Mouse (Mus musculus) activated CD4-positive, CD25-positive, alpha-beta regulatory T cell (primary cell): Measurements from ENCODE around the gene Gm21761. TPM values are rescaled to one million over a fixed set of nuclear protein-coding genes. Genes with fewer than 3 reads are reported as not detected.

Experiments used
- polyA plus RNA-seq, 2 experiments: library from polyadenylated mRNA; unstranded; fragments of 100-300 nt; shearing (Covaris generic); gene quantifications; one replicate each; pipeline ENCODE4 v1.2.1; 2017

Gene Gm21761
- not detected for polyA plus RNA-seq

GRCm38 (mm10) chr13:119929172-119929571 lies at the start of gene Gm21761:
TSS of gene Gm21761 (minus strand) at chr13:119929272.

GRCm38 (mm10) chr13:119950706-119951105 lies 21.6 kb upstream of the Gm21761 start, which contains the start of gene B020031M17Rik:
TSS of gene B020031M17Rik (minus strand) at chr13:119950806.

GRCm38 (mm10) chr13:119894685-119895084 lies 34.4 kb downstream of the Gm21761 start, which contains the start of gene Tcstv1:
TSS of gene Tcstv1 (minus strand) at chr13:119894785.

Other genes starting within 250 kb of the Gm21761 start
- 10 to 100 TPM; 17.9 to 34.1 TPM for gene Hmgcs1, start 238.9 kb downstream of the Gm21761 start, polyA plus RNA-seq
- under 1 TPM; 0.27 to 0.75 TPM for gene Nim1k, start 173.4 kb downstream of the Gm21761 start, polyA plus RNA-seq
- gene Zfp131, start 138.4 kb downstream of the Gm21761 start, polyA plus RNA-seq = 10 to 100 TPM; 30.1 to 33.2 TPM
- not detected for gene AF067063, start 99.1 kb downstream of the Gm21761 start, polyA plus RNA-seq
- gene D13Ertd608e, start 93.3 kb downstream of the Gm21761 start, polyA plus RNA-seq = not detected
- gene Tcstv1, start 34.5 kb downstream of the Gm21761 start, polyA plus RNA-seq = under 1 TPM in 1 of 2 experiments, not detected in 1; 0.29 TPM
- under 1 TPM in 1 of 2 experiments, not detected in 1; 0.20 TPM for gene B020031M17Rik, start 21.5 kb upstream of the Gm21761 start, polyA plus RNA-seq
- gene Gm36079, start 97.7 kb upstream of the Gm21761 start, polyA plus RNA-seq = not detected
- gene Gm21188, start 122.9 kb upstream of the Gm21761 start, polyA plus RNA-seq = 1 to 10 TPM in 1 of 2 experiments, under 1 TPM in 1; 0.73 to 3.1 TPM
- not detected for gene Gm20767, start 211.0 kb upstream of the Gm21761 start, polyA plus RNA-seq
- not detected for gene Gm21818, start 243.2 kb upstream of the Gm21761 start, polyA plus RNA-seq